Mouse (Mus musculus): ENCODE measurements at regions not wholly inside any gene's neighbourhood (a gene's known extent, or its start where the extent isn't known, plus 50 kb on each side); places are given as distances from the start of the nearest gene placed in this dataset.

- no peak overlapping the region for H3K4me2 ChIP-seq (ENCODE audit: insufficient read depth, low read depth, poor library complexity, severe bottlenecking)
- no peak overlapping the region for H3K4me3 ChIP-seq (replicated peaks in 1 of 3; ENCODE audit: low read depth in 2 of 3, low read length in 2 of 3, poor library complexity in 1 of 3)
- TF ChIP-seq MXI1 (IDR thresholded peaks at IDR 0.05; ENCODE audit: low read depth, low read length) = no peak
- no peak for TF ChIP-seq IRF4 (IDR thresholded peaks at IDR 0.05; ENCODE audit: low read depth, low read length)
- no peak for TF ChIP-seq ZMIZ1 (IDR thresholded peaks at IDR 0.05; ENCODE audit: low read depth, low read length)
- no peak for TF ChIP-seq HCFC1 (IDR thresholded peaks at IDR 0.05; ENCODE audit: low read depth, low read length)
- no peak for TF ChIP-seq TCF12 (IDR thresholded peaks at IDR 0.05; ENCODE audit: low read depth, low read length)
- no peak for TF ChIP-seq MAX (IDR thresholded peaks at IDR 0.05; ENCODE audit: low read length)
- TF ChIP-seq RCOR1 (conservative IDR thresholded peaks at IDR 0.05; ENCODE audit: low read depth, low read length) = no peak
- no peak for TF ChIP-seq MAFK (IDR thresholded peaks at IDR 0.05; ENCODE audit: insufficient replicate concordance, low read length)
- no peak for TF ChIP-seq ZNF384 (IDR thresholded peaks at IDR 0.05; ENCODE audit: low read depth, low read length)
- no peak for TF ChIP-seq UBTF (IDR thresholded peaks at IDR 0.05; ENCODE audit: low read depth, low read length)
- no peak for TF ChIP-seq ETS1 (conservative IDR thresholded peaks at IDR 0.05; ENCODE audit: low read depth, low read length)
- no peak for TF ChIP-seq JUND (conservative IDR thresholded peaks at IDR 0.05; ENCODE audit: low read depth, low read length)
- no peak for TF ChIP-seq BHLHE40 (IDR thresholded peaks at IDR 0.05; ENCODE audit: low read depth, low read length)
- no peak for TF ChIP-seq CHD1 (IDR thresholded peaks at IDR 0.05; ENCODE audit: low read depth, low read length)
- TF ChIP-seq POLR2AphosphoS2 (IDR thresholded peaks at IDR 0.05; ENCODE audit: low read depth, low read length) = no peak
- no peak for TF ChIP-seq USF1 (IDR thresholded peaks at IDR 0.05; ENCODE audit: low read depth, low read length)
- no peaks in the 10 kb centered on the region for H3K27me3 ChIP-seq (replicated peaks)
- H3K4me1 ChIP-seq (ENCODE audit: control insufficient read depth in 1 of 2, insufficient read depth in 2 of 2) = peaks cover 3 to 13% of the 10 kb centered on the region in 2 experiments; a peak in 2 of 4 replicates
- dilution Hi-C loops (cut with MboI; ENCODE audit: extremely low pct_ligation_motif_present, extremely low pct_unique_long_range_greater_than_20kb, low sequenced_read_pairs) = no loop called here
- DNase-seq (ENCODE audit: extremely low read depth) = no peak
- no peaks in the 10 kb centered on the region for H3K9me3 ChIP-seq (replicated peaks; ENCODE audit: low read length)
- H3K36me3 ChIP-seq (replicated peaks in 1 of 2; ENCODE audit: control insufficient read depth in 1 of 2, insufficient read depth in 1 of 2, low read length in 1 of 2) = no peaks in the 10 kb centered on the region
- no peak overlapping the region for H3K27ac ChIP-seq (ENCODE audit: insufficient read depth, low read depth)
- H3K9ac ChIP-seq (ENCODE audit: insufficient read depth, low read depth) = no peak overlapping the region
- no peaks in the 10 kb centered on the region for H3K79me2 ChIP-seq (replicated peaks; ENCODE audit: control insufficient read depth, extremely low read depth, insufficient read depth, poor library complexity, severe bottlenecking)
- in situ Hi-C loops (cut with MboI; ENCODE audit: low pct_ligation_motif_present, low pct_unique_long_range_greater_than_20kb, low sequenced_read_pairs) = no loop called here
Observed at GRCm38 (mm10) chr10:67439844-67440243, 95.4 kb upstream of the Egr2 start.

- H3K79me2 ChIP-seq (replicated peaks; ENCODE audit: control insufficient read depth, extremely low read depth, insufficient read depth, poor library complexity, severe bottlenecking) = no peaks in the 10 kb centered on the region
- H3K27me3 ChIP-seq (replicated peaks) = no peaks in the 10 kb centered on the region
- H3K36me3 ChIP-seq (replicated peaks in 1 of 2; ENCODE audit: control insufficient read depth in 1 of 2, insufficient read depth in 1 of 2, low read length in 1 of 2) = no peaks in the 10 kb centered on the region
- no peak overlapping the region for H3K4me2 ChIP-seq (ENCODE audit: insufficient read depth, low read depth, poor library complexity, severe bottlenecking)
- H3K27ac ChIP-seq (ENCODE audit: insufficient read depth, low read depth) = no peak overlapping the region
- H3K9me3 ChIP-seq (replicated peaks; ENCODE audit: low read length) = no peaks in the 10 kb centered on the region
- DNase-seq (ENCODE audit: extremely low read depth) = no peak
- TF ChIP-seq GABPA (IDR thresholded peaks at IDR 0.05; ENCODE audit: insufficient replicate concordance, low read depth, low read length) (no peak), POLR2A (IDR thresholded peaks at IDR 0.05; ENCODE audit: low read depth, low read length) (no peak), JUN (IDR thresholded peaks at IDR 0.05; ENCODE audit: insufficient read depth, low read depth, low read length) (no peak), MEF2A (IDR thresholded peaks at IDR 0.05; ENCODE audit: borderline replicate concordance, low read depth, low read length) (peak; percentile 30; the same call in 1 of the 2 replicates), MAZ (IDR thresholded peaks at IDR 0.05; ENCODE audit: low read depth, low read length) (no peak), USF2 (conservative IDR thresholded peaks at IDR 0.05; ENCODE audit: low read depth, low read length) (no peak), MXI1 (IDR thresholded peaks at IDR 0.05; ENCODE audit: low read depth, low read length) (no peak)
- dilution Hi-C loops (cut with MboI; ENCODE audit: extremely low pct_ligation_motif_present, extremely low pct_unique_long_range_greater_than_20kb, low sequenced_read_pairs) (no loop called here), in situ Hi-C loops (cut with MboI; ENCODE audit: low pct_ligation_motif_present, low pct_unique_long_range_greater_than_20kb, low sequenced_read_pairs) (no loop called here)
- H3K4me1 ChIP-seq (ENCODE audit: control insufficient read depth in 1 of 2, insufficient read depth in 2 of 2) = peaks cover 3 to 13% of the 10 kb centered on the region in 2 experiments; a peak in 2 of 4 replicates
- H3K9ac ChIP-seq (ENCODE audit: insufficient read depth, low read depth) = no peak overlapping the region
- H3K4me3 ChIP-seq (replicated peaks in 1 of 3; ENCODE audit: low read depth in 2 of 3, low read length in 2 of 3, poor library complexity in 1 of 3) = no peak overlapping the region
Observed at GRCm38 (mm10) chr10:67441243-67441642, 94.0 kb upstream of the Egr2 start.
